In genomic region chr2:152804408-152805110, GRCm38 (mm10) we compare ENCODE assay signal across 8 mouse cellular contexts. TPM values are rescaled to one million over a fixed set of nuclear protein-coding genes. Genes with fewer than 3 reads are reported as not detected.
DNase-seq lines count a peak whose midpoint lies in the region; ATAC-seq and TF ChIP-seq lines count a peak whose summit lies in the region.

No protein-coding gene starts in this region.

- peaks cover 11% of the 10 kb centered on the region; the same call in 1 of the 2 replicates for H3K36me3 ChIP-seq in midbrain, embryonic 10.5 days
- no peaks in the 10 kb centered on the region for H3K36me3 ChIP-seq in midbrain, embryonic 16.5 days (ENCODE audit: control insufficient read depth, insufficient read depth, low read length)
- H3K36me3 ChIP-seq in embryonic facial prominence, embryonic 11.5 days (replicated peaks; ENCODE audit: control insufficient read depth, insufficient read depth, low read depth, low read length), result no peaks in the 10 kb centered on the region
- H3K36me3 ChIP-seq in intestine, embryonic 16.5 days (ENCODE audit: control insufficient read depth, insufficient read depth, low read length), result no peaks in the 10 kb centered on the region
- no peaks in the 10 kb centered on the region; the same call in 1 of the 2 replicates for H3K36me3 ChIP-seq in lung, postnatal 0 days (ENCODE audit: insufficient read depth, low read length)

- 8% methylated on average over 6 of the region's 6 CpGs for WGBS in midbrain, embryonic 10.5 days
- 9% methylated on average over 6 of the region's 6 CpGs for WGBS in midbrain, embryonic 16.5 days
- WGBS in embryonic facial prominence, embryonic 11.5 days, result 9% methylated on average over 6 of the region's 6 CpGs
- 8% methylated on average over 6 of the region's 6 CpGs for WGBS in intestine, embryonic 16.5 days
- WGBS in lung, postnatal 0 days, result 11% methylated on average over 6 of the region's 6 CpGs

- ATAC-seq in midbrain, embryonic 16.5 days, result no peak
- ATAC-seq in embryonic facial prominence, embryonic 11.5 days (replicated peaks; ENCODE audit: insufficient number of reproducible peaks, low FRiP score, low TSS enrichment, low read depth), result peak; percentile 78
- ATAC-seq in intestine, embryonic 16.5 days, result peak; percentile 79
- ATAC-seq in lung, postnatal 0 days, result peak; percentile 84

- DNase-seq in midbrain, embryonic 10.5 days (ENCODE audit: low spot score), result no peak
- peak; percentile 55 for DNase-seq in embryonic facial prominence, embryonic 11.5 days (ENCODE audit: low spot score)
- peak; percentile 85 for DNase-seq in lung, postnatal 0 days (ENCODE audit: low spot score)
- DNase-seq in thymus, postnatal 25 days, result peak; percentile 63
- no peak for DNase-seq in urinary bladder, postnatal 25 days (ENCODE audit: low spot score)
- DNase-seq in adrenal gland, postnatal 14 days, result no peak

- H3K4me2 ChIP-seq in midbrain, embryonic 16.5 days (ENCODE audit: low read length), result no peak overlapping the region
- H3K4me2 ChIP-seq in embryonic facial prominence, embryonic 11.5 days (ENCODE audit: low read depth, low read length), result no peak overlapping the region
- H3K4me2 ChIP-seq in intestine, embryonic 16.5 days (ENCODE audit: low read depth, low read length), result no peak overlapping the region
- H3K4me2 ChIP-seq in lung, postnatal 0 days (replicated peaks; ENCODE audit: low read depth, low read length), result peak overlapping the region; percentile 19; the same call in 1 of the 2 replicates

- H3K4me3 ChIP-seq in midbrain, embryonic 10.5 days, result no peak overlapping the region
- no peak overlapping the region for H3K4me3 ChIP-seq in midbrain, embryonic 16.5 days (ENCODE audit: low read depth, low read length)
- H3K4me3 ChIP-seq in embryonic facial prominence, embryonic 11.5 days (ENCODE audit: low read depth, low read length), result no peak overlapping the region
- H3K4me3 ChIP-seq in intestine, embryonic 16.5 days (ENCODE audit: low read length), result no peak overlapping the region
- H3K4me3 ChIP-seq in lung, postnatal 0 days (ENCODE audit: low read depth, low read length), result no peak overlapping the region

- no peak overlapping the region for H3K9ac ChIP-seq in midbrain, embryonic 16.5 days (ENCODE audit: low read depth, low read length)
- no peak overlapping the region for H3K9ac ChIP-seq in embryonic facial prominence, embryonic 11.5 days (replicated peaks; ENCODE audit: low read length)
- H3K9ac ChIP-seq in intestine, embryonic 16.5 days (ENCODE audit: low read depth, low read length), result no peak overlapping the region; the same call in 1 of the 2 replicates
- no peak overlapping the region for H3K9ac ChIP-seq in lung, postnatal 0 days (replicated peaks; ENCODE audit: low read depth)

- H3K27me3 ChIP-seq in midbrain, embryonic 10.5 days (ENCODE audit: low read depth, poor library complexity, severe bottlenecking), result no peaks in the 10 kb centered on the region
- H3K27me3 ChIP-seq in midbrain, embryonic 16.5 days (ENCODE audit: control insufficient read depth, insufficient read depth, low read depth, low read length), result no peaks in the 10 kb centered on the region
- H3K27me3 ChIP-seq in embryonic facial prominence, embryonic 11.5 days (ENCODE audit: control insufficient read depth, insufficient read depth, low read length), result no peaks in the 10 kb centered on the region
- no peaks in the 10 kb centered on the region for H3K27me3 ChIP-seq in intestine, embryonic 16.5 days (replicated peaks; ENCODE audit: control insufficient read depth, insufficient read depth, low read length)
- H3K27me3 ChIP-seq in lung, postnatal 0 days (replicated peaks; ENCODE audit: insufficient read depth, low read length), result no peaks in the 10 kb centered on the region

- no peak for TF ChIP-seq CTCF in lung, postnatal 0 days (IDR thresholded peaks at IDR 0.05)

- H3K9me3 ChIP-seq in midbrain, embryonic 10.5 days (replicated peaks), result no peaks in the 10 kb centered on the region
- no peaks in the 10 kb centered on the region for H3K9me3 ChIP-seq in midbrain, embryonic 16.5 days (replicated peaks; ENCODE audit: control insufficient read depth, low read length, poor library complexity, severe bottlenecking)
- no peaks in the 10 kb centered on the region for H3K9me3 ChIP-seq in embryonic facial prominence, embryonic 11.5 days (replicated peaks; ENCODE audit: control insufficient read depth, low read length)
- no peaks in the 10 kb centered on the region for H3K9me3 ChIP-seq in intestine, embryonic 16.5 days (ENCODE audit: control insufficient read depth, low read length)
- H3K9me3 ChIP-seq in lung, postnatal 0 days (ENCODE audit: low read length), result no peaks in the 10 kb centered on the region

- no peak for TF ChIP-seq EP300 in lung, postnatal 0 days (IDR thresholded peaks at IDR 0.05)

- H3K4me1 ChIP-seq in midbrain, embryonic 10.5 days, result peaks cover 32% of the 10 kb centered on the region
- peaks cover 5% of the 10 kb centered on the region for H3K4me1 ChIP-seq in midbrain, embryonic 16.5 days (ENCODE audit: control insufficient read depth, insufficient read depth, low read length)
- H3K4me1 ChIP-seq in embryonic facial prominence, embryonic 11.5 days (ENCODE audit: control insufficient read depth, insufficient read depth, low read length), result peaks cover 8% of the 10 kb centered on the region
- H3K4me1 ChIP-seq in intestine, embryonic 16.5 days (ENCODE audit: control insufficient read depth, insufficient read depth, low read length), result peaks cover 24% of the 10 kb centered on the region
- H3K4me1 ChIP-seq in lung, postnatal 0 days (ENCODE audit: insufficient read depth, low read depth, low read length), result peaks cover 27% of the 10 kb centered on the region

- peak overlapping the region; percentile 68 for H3K27ac ChIP-seq in midbrain, embryonic 10.5 days (replicated peaks)
- no peak overlapping the region for H3K27ac ChIP-seq in midbrain, embryonic 16.5 days (ENCODE audit: low read length)
- peak overlapping the region; percentile 41 for H3K27ac ChIP-seq in embryonic facial prominence, embryonic 11.5 days (replicated peaks; ENCODE audit: low read depth, low read length)
- peak overlapping the region; percentile 73 for H3K27ac ChIP-seq in intestine, embryonic 16.5 days (ENCODE audit: low read length)
- peak overlapping the region; percentile 82 for H3K27ac ChIP-seq in lung, postnatal 0 days (ENCODE audit: low read length)

RNA-seq across cellular contexts. Expression of gene Bcl2l1, which starts 27.0 kb away (rescaled TPM):
- polyA plus RNA-seq in midbrain, embryonic 10.5 days (2016; fragmentation: Nextera tagmentation; extraction: Ambion mirVana), result 107 and 128 TPM in 2 replicates
- polyA plus RNA-seq in midbrain, embryonic 16.5 days (2015; fragmentation: Nextera tagmentation; extraction: Ambion mirVana), result 186 and 194 TPM in 2 replicates
- polyA plus RNA-seq in embryonic facial prominence, embryonic 11.5 days (2014; fragmentation: Nextera tagmentation; extraction: Ambion mirVana), result 100 and 107 TPM in 2 replicates
- 65.8 and 66.8 TPM in 2 replicates for polyA plus RNA-seq in intestine, embryonic 16.5 days (2015; fragmentation: Nextera tagmentation; extraction: Ambion mirVana)
- polyA plus RNA-seq in lung, postnatal 0 days (2015; fragmentation: Nextera tagmentation; extraction: Ambion mirVana), result 100 and 103 TPM in 2 replicates
- total RNA-seq in adrenal gland, postnatal 14 days (2021), result 64.3 and 72.4 TPM in 2 replicates

RNA-seq across cellular contexts. Expression of gene Tpx2, which starts 43.2 kb away (rescaled TPM):
- polyA plus RNA-seq in midbrain, embryonic 10.5 days (2016; fragmentation: Nextera tagmentation; extraction: Ambion mirVana), result 153 TPM in 2 replicates
- polyA plus RNA-seq in midbrain, embryonic 16.5 days (2015; fragmentation: Nextera tagmentation; extraction: Ambion mirVana), result 10.5 and 11.1 TPM in 2 replicates
- polyA plus RNA-seq in embryonic facial prominence, embryonic 11.5 days (2014; fragmentation: Nextera tagmentation; extraction: Ambion mirVana), result 170 and 190 TPM in 2 replicates
- polyA plus RNA-seq in intestine, embryonic 16.5 days (2015; fragmentation: Nextera tagmentation; extraction: Ambion mirVana), result 45.7 and 51.5 TPM in 2 replicates
- 3.1 and 5.7 TPM in 2 replicates for polyA plus RNA-seq in lung, postnatal 0 days (2015; fragmentation: Nextera tagmentation; extraction: Ambion mirVana)
- total RNA-seq in adrenal gland, postnatal 14 days (2021), result 16.6 and 20.3 TPM in 2 replicates

RNA-seq across cellular contexts. Expression of gene Cox4i2, which starts 50.6 kb away (rescaled TPM):
- 4.2 and 4.6 TPM in 2 replicates for polyA plus RNA-seq in midbrain, embryonic 10.5 days (2016; fragmentation: Nextera tagmentation; extraction: Ambion mirVana)
- 5.0 and 5.4 TPM in 2 replicates for polyA plus RNA-seq in midbrain, embryonic 16.5 days (2015; fragmentation: Nextera tagmentation; extraction: Ambion mirVana)
- polyA plus RNA-seq in embryonic facial prominence, embryonic 11.5 days (2014; fragmentation: Nextera tagmentation; extraction: Ambion mirVana), result 9.8 and 11.1 TPM in 2 replicates
- 14.8 and 15.3 TPM in 2 replicates for polyA plus RNA-seq in intestine, embryonic 16.5 days (2015; fragmentation: Nextera tagmentation; extraction: Ambion mirVana)
- 204 and 228 TPM in 2 replicates for polyA plus RNA-seq in lung, postnatal 0 days (2015; fragmentation: Nextera tagmentation; extraction: Ambion mirVana)
- total RNA-seq in adrenal gland, postnatal 14 days (2021), result 6.3 and 7.7 TPM in 2 replicates

Comparison
In these comparisons a context has a peak if more than half of its experiments do, and no peak if none do; other contexts are left out.
1. DNase-seq: peak in embryonic facial prominence, embryonic 11.5 days (single experiment), lung, postnatal 0 days (single experiment) and thymus, postnatal 25 days (single experiment); none in midbrain, embryonic 10.5 days (single experiment), urinary bladder, postnatal 25 days (single experiment) and adrenal gland, postnatal 14 days (single experiment).
2. RNA of gene Cox4i2, which starts 50.6 kb away (polyA plus RNA-seq): 204 to 228 TPM in lung, postnatal 0 days; 14.8 to 15.3 TPM in intestine, embryonic 16.5 days, 9.8 to 11.1 TPM in embryonic facial prominence, embryonic 11.5 days, 5.0 to 5.4 TPM in midbrain, embryonic 16.5 days and 4.2 to 4.6 TPM in midbrain, embryonic 10.5 days; every median in the first group is over 10 times any median in the second.